11 mouse cellular contexts compared by ENCODE assay signal in genomic region chr16:4117072-4117471, GRCm38 (mm10). TPM values are rescaled to one million over a fixed set of nuclear protein-coding genes. Genes with fewer than 3 reads are reported as not detected.
DNase-seq lines count a peak whose midpoint lies in the region; ATAC-seq and TF ChIP-seq lines count a peak whose summit lies in the region.
"Had no signal": no experiment of that assay in that cellular context is flagged by ENCODE, and none has a peak within 500 bp of the region (broad histone marks: within the 10 kb centered on the region; RNA-seq: fewer than 3 reads in every experiment).

No protein-coding gene starts in this region.

- H3K27ac ChIP-seq in liver, embryonic 16.5 days (ENCODE audit: low read length): no peak overlapping the region
- no peak overlapping the region for H3K27ac ChIP-seq in hindbrain, embryonic 13.5 days
- no peak overlapping the region for H3K27ac ChIP-seq in lung, postnatal 0 days (ENCODE audit: low read length)
- H3K27ac ChIP-seq: forebrain, embryonic 15.5 days; hindbrain, embryonic 15.5 days; midbrain, embryonic 10.5 days had no signal

- no peak overlapping the region for H3K9ac ChIP-seq in liver, embryonic 16.5 days (ENCODE audit: low read depth, low read length)
- no peak overlapping the region for H3K9ac ChIP-seq in hindbrain, embryonic 13.5 days
- no peak overlapping the region for H3K9ac ChIP-seq in lung, postnatal 0 days (replicated peaks; ENCODE audit: low read depth)
- H3K9ac ChIP-seq: forebrain, embryonic 15.5 days; hindbrain, embryonic 15.5 days had no signal

- intact Hi-C loops in left cerebral cortex, postnatal 4 days (cut with DNase I): no loop called here
- intact Hi-C loops in left cerebral cortex, postnatal 36 days (cut with DNase I): no loop called here

- no peaks in the 10 kb centered on the region for H3K27me3 ChIP-seq in liver, embryonic 16.5 days (ENCODE audit: control insufficient read depth, insufficient read depth, low read depth, low read length)
- no peaks in the 10 kb centered on the region for H3K27me3 ChIP-seq in hindbrain, embryonic 13.5 days
- no peaks in the 10 kb centered on the region for H3K27me3 ChIP-seq in lung, postnatal 0 days (replicated peaks; ENCODE audit: insufficient read depth, low read length)
- H3K27me3 ChIP-seq: forebrain, embryonic 15.5 days; hindbrain, embryonic 15.5 days had no signal

- H3K4me3 ChIP-seq in liver, embryonic 16.5 days (ENCODE audit: low read depth, low read length): no peak overlapping the region
- H3K4me3 ChIP-seq in hindbrain, embryonic 13.5 days: no peak overlapping the region
- no peak overlapping the region for H3K4me3 ChIP-seq in lung, postnatal 0 days (ENCODE audit: low read depth, low read length)
- H3K4me3 ChIP-seq: forebrain, embryonic 15.5 days; hindbrain, embryonic 15.5 days; midbrain, embryonic 10.5 days had no signal

- DNase-seq in gastrocnemius, adult 18-20 months (ENCODE audit: low spot score): peak; percentile 5
- no peak for DNase-seq in gastrocnemius, postnatal 4 days (ENCODE audit: low spot score in 2 of 2)
- DNase-seq in left cerebral cortex, postnatal 4 days: peak; percentile 11
- DNase-seq in left cerebral cortex, postnatal 36 days (ENCODE audit: low spot score in 2 of 2): no peak
- DNase-seq in lung, postnatal 0 days (ENCODE audit: low spot score): no peak

- H3K4me2 ChIP-seq in liver, embryonic 16.5 days (ENCODE audit: low read depth, low read length): no peak overlapping the region
- no peak overlapping the region for H3K4me2 ChIP-seq in hindbrain, embryonic 13.5 days
- H3K4me2 ChIP-seq in lung, postnatal 0 days (replicated peaks; ENCODE audit: low read depth, low read length): no peak overlapping the region
- H3K4me2 ChIP-seq: forebrain, embryonic 15.5 days; hindbrain, embryonic 15.5 days had no signal

- 48% methylated on average over 4 of the region's 4 CpGs for WGBS in liver, embryonic 16.5 days (ENCODE audit: insufficient replicate concordance)
- WGBS in hindbrain, embryonic 13.5 days: 97% methylated on average over 4 of the region's 4 CpGs
- WGBS in lung, postnatal 0 days: 70% methylated on average over 4 of the region's 4 CpGs

- peaks cover 4% of the 10 kb centered on the region; the same call in 1 of the 2 replicates for H3K4me1 ChIP-seq in liver, embryonic 16.5 days (ENCODE audit: control insufficient read depth, low read depth, low read length)
- H3K4me1 ChIP-seq in hindbrain, embryonic 13.5 days (replicated peaks): no peaks in the 10 kb centered on the region
- no peaks in the 10 kb centered on the region for H3K4me1 ChIP-seq in lung, postnatal 0 days (ENCODE audit: insufficient read depth, low read depth, low read length)
- H3K4me1 ChIP-seq: forebrain, embryonic 15.5 days; hindbrain, embryonic 15.5 days; midbrain, embryonic 10.5 days had no signal

- ATAC-seq in erythroid progenitor cell, adult 5-6 weeks (replicated peaks; ENCODE audit: low FRiP score, poor library complexity, severe bottlenecking): peak; percentile 52; the same call in 1 of the 2 replicates
- peak; percentile 72 for ATAC-seq in liver, embryonic 16.5 days (ENCODE audit: low read depth)
- no peak for ATAC-seq in hindbrain, embryonic 13.5 days (ENCODE audit: low FRiP score)
- no peak for ATAC-seq in lung, postnatal 0 days
- ATAC-seq: forebrain, embryonic 15.5 days had no signal

- TF ChIP-seq EP300 in lung, postnatal 0 days (IDR thresholded peaks at IDR 0.05): no peak

- no peaks in the 10 kb centered on the region for H3K9me3 ChIP-seq in liver, embryonic 16.5 days (replicated peaks; ENCODE audit: control insufficient read depth, low read length)
- H3K9me3 ChIP-seq in hindbrain, embryonic 13.5 days: no peaks in the 10 kb centered on the region
- no peaks in the 10 kb centered on the region for H3K9me3 ChIP-seq in lung, postnatal 0 days (ENCODE audit: low read length)
- H3K9me3 ChIP-seq: forebrain, embryonic 15.5 days; hindbrain, embryonic 15.5 days; midbrain, embryonic 10.5 days had no signal

- no peak for TF ChIP-seq CTCF in lung, postnatal 0 days (IDR thresholded peaks at IDR 0.05)

- H3K36me3 ChIP-seq in liver, embryonic 16.5 days (ENCODE audit: control insufficient read depth, insufficient read depth): peaks cover 39% of the 10 kb centered on the region
- H3K36me3 ChIP-seq in hindbrain, embryonic 13.5 days: peaks cover 83% of the 10 kb centered on the region
- H3K36me3 ChIP-seq in lung, postnatal 0 days (ENCODE audit: insufficient read depth, low read length): peaks cover 47% of the 10 kb centered on the region

RNA-seq across cellular contexts. Expression of gene Trap1, which starts 39.4 kb away (rescaled TPM):
- 100 to 1,000 TPM; 127 to 130 TPM for total RNA-seq in gastrocnemius, adult 18-20 months (2021)
- total RNA-seq in gastrocnemius, postnatal 4 days (2021): 10 to 100 TPM; 85.4 to 91.3 TPM
- total RNA-seq in left cerebral cortex, postnatal 4 days (2021): 10 to 100 TPM; 57.3 to 63.1 TPM
- 10 to 100 TPM; 72.1 to 73.1 TPM for total RNA-seq in left cerebral cortex, postnatal 36 days (2021)
- total RNA-seq in erythroid progenitor cell, adult 5-6 weeks (2015; ENCODE audit: low replicate concordance): 16.8 and 17.7 TPM in 2 replicates
- 17.7 and 24.6 TPM in 2 replicates for total RNA-seq in erythroid progenitor cell, adult 5-6 weeks (2017; ENCODE audit: low replicate concordance)
- polyA plus RNA-seq in liver, embryonic 16.5 days (2015; fragmentation: Nextera tagmentation; extraction: Ambion mirVana): 80.2 and 82.8 TPM in 2 replicates
- polyA plus RNA-seq in hindbrain, embryonic 13.5 days (2015; fragmentation: Nextera tagmentation; extraction: Ambion mirVana): 47.2 and 48.7 TPM in 2 replicates
- polyA plus RNA-seq in lung, postnatal 0 days (2015; fragmentation: Nextera tagmentation; extraction: Ambion mirVana): 32.5 and 36.0 TPM in 2 replicates

Comparison
In these comparisons a context has a peak if more than half of its experiments do, and no peak if none do; other contexts are left out.
1. DNase-seq: peak in gastrocnemius, adult 18-20 months (single experiment) and left cerebral cortex, postnatal 4 days (single experiment); none in gastrocnemius, postnatal 4 days (0 of 2), left cerebral cortex, postnatal 36 days (0 of 2) and lung, postnatal 0 days (single experiment).
2. ATAC-seq: peak in erythroid progenitor cell, adult 5-6 weeks (single experiment) and liver, embryonic 16.5 days (single experiment); none in hindbrain, embryonic 13.5 days (single experiment) and lung, postnatal 0 days (single experiment).